Comparison of ENCODE assay signal across 14 mouse cellular contexts in the genomic region with DNA sequence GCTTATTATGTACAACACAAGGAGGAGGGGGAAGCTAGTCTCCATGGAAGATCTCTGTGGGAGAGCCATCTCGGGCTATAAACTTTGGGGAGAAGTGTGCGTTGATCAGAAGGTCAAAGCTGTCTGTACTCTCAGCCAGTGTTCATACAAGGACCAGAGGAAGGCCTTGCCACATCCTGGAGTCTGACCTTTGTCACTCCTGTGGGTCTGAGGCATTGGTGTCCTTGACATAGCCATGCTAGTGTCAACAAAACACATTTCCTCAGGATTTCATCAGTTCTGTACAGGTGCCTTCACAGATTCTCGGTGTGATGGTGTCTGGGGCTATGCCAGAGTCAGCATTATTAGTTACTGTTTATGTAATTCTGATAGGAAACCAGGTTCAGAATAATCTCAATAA.
DNase-seq lines count a peak whose midpoint lies in the region.
"Had no signal": no experiment of that assay in that cellular context is flagged by ENCODE, and none has a peak within 500 bp of the region (broad histone marks: within the 10 kb centered on the region; RNA-seq: fewer than 3 reads in every experiment).

No protein-coding gene starts in this region.

- DNase-seq in adrenal gland, adult 2 months: peak; percentile 22
- DNase-seq in adrenal gland, postnatal 4 days (ENCODE audit: low spot score in 2 of 2): no peak
- DNase-seq in adrenal gland, postnatal 14 days: peak; percentile 24
- DNase-seq in adrenal gland, adult 18-20 months (ENCODE audit: low spot score in 2 of 2): no peak
- DNase-seq in heart, adult 11 months: peak; percentile 48
- DNase-seq in heart, adult 8-10 months (ENCODE audit: low spot score): no peak
- DNase-seq: adrenal gland, adult 8-10 months; B cell, adult 2 months; cerebellum, adult 11-12 months; cerebellum, adult 2 months; cerebellum, adult 9-10 months; cerebellum, postnatal 10 days; cerebellum, postnatal 25 days; forebrain, postnatal 0 days had no signal

Comparison
In these comparisons a context has a peak if more than half of its experiments do, and no peak if none do; other contexts are left out.
1. DNase-seq: peak in adrenal gland, adult 2 months (single experiment), adrenal gland, postnatal 14 days (single experiment) and heart, adult 11 months (single experiment); none in adrenal gland, postnatal 4 days (0 of 2), adrenal gland, adult 18-20 months (0 of 2) and heart, adult 8-10 months (single experiment).